Mouse (Mus musculus) ES-Bruce4 (cell line): Measurements from ENCODE around the gene Stim2.

Experiments used
- CTCF ChIP-seq: IDR thresholded peaks from one replicate; pipeline ENCODE4 v1.8.1; 2011; ENCODE audit warnings: low read depth, low read length
- EP300 ChIP-seq: IDR thresholded peaks from 2 replicates; pipeline ENCODE4 v1.6.1; 2011; ENCODE audit warnings: low read depth, low read length; ENCODE audit not compliant: insufficient read depth

DNA sequence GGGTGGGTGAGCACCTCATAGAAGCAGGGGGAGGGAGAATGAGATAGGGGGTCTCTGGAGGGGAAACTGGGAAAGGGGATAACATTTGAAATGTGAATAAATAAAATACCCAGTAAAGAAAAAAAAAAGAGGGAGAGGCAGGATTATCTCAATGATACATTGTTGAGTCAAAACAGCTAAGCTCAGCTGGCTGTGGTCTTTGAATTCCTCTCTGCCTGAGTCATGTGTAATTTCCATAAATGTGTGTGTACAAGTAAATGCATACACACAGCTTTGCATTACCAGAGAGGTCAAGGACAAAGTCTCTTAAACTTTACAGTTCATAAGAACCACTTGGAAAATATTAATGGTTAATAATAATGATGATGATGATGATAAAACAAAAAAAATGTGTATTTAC, 45.1 kb upstream of the Stim2 start:
- TF ChIP-seq CTCF: no peak
- no peak for TF ChIP-seq EP300
